Mouse (Mus musculus) urinary bladder, postnatal 36 days (tissue): ENCODE measurements around the gene Vsx2.
"Not testable (repeated sequence)": the region's sequence is repeated elsewhere in the genome, so short reads cannot be mapped to it uniquely, and the experiment has no call there.

ENCODE experiments used
- DNase-seq, 2 experiments: peaks; one replicate each; pipeline ENCODE4 v3.0.0; 2022; ENCODE audit warnings: low spot score in 2 of 2, mixed read lengths in 1 of 2

The Vsx2 gene

DNA sequence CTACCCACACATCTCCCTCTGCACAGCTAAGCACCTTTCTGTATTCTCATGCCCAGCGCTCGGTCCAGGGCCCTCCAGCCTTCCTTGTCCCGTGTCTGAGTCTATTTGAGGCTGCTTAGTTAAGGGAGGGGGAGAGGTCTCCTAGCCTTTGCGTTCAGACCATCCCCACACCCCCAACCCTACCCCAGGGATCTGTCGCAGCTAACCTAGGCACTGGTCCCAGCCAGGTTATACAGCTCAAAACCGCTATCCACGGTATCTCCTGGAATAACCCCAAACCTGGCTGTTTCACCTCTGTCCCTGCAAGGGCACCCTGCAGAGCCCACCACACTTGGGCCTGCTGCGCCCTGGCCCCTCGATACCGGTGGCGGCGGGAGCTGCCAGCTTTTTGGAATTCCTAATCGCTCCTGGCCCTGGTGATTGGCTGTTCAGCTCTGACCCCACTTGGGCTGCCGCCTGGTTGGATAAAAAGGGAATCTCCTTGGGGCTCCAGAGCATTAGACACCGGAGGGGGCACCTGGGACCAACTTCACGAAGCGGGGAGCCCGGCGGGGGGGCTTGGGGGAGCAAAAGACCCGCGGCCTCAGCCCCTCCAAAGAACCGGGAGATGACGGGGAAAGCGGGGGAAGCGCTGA lies at the start of gene Vsx2:
TSS of gene Vsx2 (plus strand) at position 427 of the 635 bp plus-strand sequence.
- DNase-seq: no peak

DNA sequence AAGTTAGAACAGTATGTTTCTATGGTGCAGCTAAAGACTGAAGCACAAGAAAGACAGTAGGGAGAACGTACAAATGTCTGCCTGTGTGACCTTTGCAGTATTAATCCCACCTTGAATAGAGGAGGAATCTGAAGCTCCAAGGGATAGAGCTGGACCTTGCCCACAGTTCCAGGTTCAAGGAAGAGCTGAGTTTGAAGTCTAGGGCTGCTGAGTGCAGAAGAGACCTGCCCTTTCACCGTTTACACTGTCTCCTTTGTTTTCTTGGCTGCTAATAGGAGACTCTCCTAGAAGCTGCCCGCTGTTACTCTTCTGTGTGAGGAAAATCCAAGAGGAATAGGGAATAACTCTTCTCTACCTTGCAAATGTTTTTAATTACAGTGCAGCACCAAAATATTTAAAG lies 45.8 kb upstream of the Vsx2 start:
- DNase-seq: no peak

DNA sequence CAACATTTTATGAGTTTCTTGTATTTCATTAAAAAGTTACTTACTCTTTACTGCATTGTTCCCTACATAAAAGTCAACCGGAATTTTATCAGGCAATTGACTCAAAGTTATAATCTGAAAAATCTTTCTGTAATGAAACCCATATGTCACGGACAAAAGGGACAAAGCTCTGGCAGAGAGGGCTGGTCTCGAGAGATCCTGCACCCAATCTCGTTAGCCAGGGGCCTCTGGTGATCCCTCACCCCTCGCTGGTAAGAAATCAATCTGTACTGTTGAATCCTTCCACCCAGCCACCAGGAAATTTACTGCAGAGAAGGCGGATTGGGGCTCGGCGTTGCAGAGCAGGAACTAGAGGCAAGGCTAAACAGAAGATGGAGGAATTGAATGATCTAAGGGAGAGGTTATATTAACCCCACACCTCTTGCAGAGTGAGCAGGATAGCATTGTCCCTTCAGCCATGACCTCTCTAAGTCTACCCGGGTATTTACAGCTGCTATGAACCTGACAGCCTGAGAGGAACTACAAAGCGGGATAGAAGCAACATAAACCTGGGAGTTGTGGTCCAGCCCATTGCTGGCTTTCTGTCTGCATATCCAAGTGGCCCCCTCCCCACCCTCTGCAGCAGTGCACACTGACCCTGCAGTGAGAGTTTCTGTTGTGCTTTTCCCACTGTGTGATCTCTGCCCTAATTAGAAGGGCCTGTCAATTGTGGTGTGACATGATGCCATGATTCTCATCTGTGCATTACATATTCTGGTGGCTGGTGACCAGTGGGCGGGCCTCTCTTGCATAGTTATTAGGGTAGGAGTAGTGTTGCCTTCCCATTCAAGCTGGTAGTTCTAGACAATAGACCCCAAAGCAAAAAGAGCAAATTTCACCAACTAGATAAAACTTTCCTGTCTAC lies 45.2 kb upstream of the Vsx2 start:
- no peak for DNase-seq

DNA sequence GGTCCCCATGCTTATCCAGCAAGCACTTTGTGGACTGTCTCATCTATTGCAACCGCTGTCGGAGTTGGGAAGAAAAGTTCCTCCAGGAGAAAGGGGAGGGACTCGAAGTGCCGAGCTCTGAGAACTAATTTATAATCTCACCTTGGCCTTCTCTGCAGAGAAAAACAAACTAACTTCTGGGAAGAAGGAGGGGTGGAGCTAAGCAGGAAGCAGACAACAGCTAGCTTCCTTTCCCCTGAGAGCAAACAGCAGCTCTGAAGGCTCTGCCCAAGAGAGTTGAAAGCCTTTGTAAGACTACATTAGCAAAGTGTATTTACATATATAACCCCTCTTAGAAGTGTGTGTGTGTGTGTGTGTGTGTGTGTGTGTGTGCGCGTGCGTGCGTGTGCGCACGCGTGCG lies 44.1 kb upstream of the Vsx2 start:
- no peak for DNase-seq

DNA sequence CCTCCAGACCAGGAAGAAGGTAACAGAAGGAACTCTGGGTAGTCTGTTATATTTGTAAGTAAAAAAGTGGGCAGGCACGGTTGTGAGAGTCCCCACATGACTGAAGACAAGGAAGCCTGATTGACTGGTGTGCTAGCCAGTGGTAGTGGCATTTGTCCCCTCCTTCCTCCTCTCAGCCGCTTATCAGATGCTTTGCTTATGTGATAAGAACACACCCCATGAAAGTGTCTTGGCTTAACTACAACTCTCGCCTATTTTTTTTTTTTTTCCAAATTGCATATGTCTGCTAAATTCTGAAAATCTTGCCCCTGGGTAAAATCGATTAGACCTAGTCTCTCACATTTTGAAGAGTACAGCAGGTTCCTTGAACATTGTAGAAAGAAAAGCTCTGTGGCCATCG lies 39.1 kb upstream of the Vsx2 start:
- DNase-seq: no peak

DNA sequence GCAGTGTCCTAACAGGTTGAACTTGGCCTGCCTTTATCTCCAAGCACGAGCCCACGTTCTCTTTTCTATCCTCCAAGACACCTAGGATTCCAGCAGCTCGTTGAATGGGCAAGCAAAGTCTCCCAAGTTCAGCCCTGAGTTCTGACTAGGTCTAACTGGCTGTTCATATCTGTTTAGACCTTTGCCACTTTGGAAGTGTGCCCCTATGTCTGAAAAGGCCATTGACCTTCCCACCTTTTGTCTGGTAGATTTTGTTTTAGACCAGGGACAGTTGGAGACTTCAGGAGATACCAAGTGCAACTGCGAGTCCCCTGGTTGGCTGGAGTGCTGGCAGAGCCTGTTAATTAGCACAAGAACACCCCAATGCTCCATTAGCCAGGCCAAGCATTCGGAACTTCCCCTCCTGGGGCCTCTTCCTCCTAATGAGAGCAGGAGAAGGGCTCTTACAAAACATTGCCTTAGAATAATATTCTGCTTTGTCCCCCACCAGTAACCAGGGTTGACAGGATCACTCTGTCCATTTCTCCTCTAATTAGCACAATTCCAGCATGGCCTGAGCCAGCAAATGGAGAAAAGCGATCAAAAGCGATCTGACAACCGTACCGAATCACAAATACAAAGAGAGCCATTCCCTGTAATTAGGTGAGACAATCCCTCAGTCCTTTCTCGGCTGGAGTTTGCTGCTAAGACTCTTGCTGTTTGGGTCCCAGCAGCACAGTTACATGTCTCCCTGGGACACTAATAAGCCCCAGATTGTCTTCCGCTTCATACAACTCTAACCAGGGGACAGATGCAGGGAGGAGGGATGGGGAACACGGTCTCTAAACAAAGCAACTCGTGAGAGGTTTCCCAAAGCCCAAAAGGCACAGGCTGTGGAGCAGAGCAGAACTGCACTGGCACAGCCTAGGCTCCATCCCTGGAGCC lies 37.4 kb upstream of the Vsx2 start:
- DNase-seq: no peak

DNA sequence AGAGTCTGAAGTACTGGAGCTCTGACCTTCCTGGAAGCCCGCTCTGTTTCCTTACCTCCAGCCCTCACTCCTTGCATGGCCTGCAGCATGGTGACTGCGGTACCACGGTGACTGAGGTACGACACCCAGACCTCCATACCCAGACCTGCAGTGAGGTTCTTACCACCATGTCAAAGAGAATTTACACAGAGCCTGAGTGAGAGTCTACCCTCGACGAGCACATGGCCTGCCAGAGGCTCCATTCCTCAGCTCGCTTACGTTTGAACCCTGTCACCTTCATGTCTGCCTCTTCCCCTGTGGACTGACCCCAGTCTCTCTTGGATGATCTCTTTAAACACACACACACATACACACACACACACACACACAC lies 36.7 kb upstream of the Vsx2 start:
- no peak for DNase-seq

DNA sequence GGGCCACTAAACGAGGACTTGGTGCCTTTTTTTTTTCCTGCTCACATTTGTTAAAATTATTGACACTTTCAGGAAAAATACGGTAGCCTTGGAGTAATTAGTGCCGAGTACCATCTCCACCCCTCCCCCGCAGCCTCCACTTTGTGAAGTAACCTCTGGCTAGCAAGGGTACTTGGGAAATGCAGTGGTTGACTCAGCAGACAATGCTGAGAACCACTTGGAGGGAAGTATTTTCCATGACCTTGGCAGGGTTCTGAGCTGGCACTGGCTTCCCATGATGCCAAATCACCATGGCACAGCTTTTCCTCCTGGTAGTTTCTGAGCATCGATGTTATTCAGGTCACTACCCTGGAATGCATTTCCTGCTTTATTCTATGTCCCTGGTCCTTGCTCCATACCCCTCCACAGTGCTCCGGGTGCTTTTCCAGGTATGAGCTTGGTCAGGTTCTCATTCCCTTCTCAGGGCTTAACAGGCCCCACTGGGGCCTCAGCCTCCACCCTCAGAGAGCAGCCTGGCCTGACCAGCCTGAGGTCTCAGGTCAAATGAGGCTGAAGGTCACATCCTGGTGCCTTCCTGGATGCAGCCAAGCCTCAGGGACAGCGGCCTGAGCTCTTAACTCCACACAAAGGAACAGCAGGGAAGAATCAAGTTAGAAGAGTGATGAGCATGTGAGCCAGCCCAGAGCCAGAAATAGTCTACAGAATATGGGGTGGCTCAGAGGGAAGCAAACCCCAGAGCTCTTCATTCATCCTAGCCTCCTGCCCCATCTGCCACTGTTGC lies 35.7 kb upstream of the Vsx2 start:
- no peak for DNase-seq

DNA sequence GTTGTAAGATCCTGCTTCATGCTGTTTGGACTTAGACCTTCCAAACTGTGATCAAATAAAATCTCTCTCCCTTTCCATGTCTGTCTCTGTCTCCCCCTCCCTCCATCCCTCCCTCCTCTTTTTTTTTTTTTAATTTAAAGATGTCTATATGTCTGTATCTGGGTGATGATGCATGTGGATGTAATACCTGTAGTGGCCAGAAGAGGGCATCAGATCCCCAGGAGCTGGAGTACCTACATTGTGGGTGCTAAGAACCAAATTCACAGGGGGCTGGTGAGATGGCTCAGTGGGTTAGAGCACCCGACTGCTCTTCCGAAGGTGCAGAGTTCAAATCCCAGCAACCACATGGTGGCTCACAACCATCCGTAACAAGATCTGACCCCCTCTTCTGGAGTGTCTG lies 30.0 kb upstream of the Vsx2 start:
- DNase-seq: not testable (repeated sequence)

DNA sequence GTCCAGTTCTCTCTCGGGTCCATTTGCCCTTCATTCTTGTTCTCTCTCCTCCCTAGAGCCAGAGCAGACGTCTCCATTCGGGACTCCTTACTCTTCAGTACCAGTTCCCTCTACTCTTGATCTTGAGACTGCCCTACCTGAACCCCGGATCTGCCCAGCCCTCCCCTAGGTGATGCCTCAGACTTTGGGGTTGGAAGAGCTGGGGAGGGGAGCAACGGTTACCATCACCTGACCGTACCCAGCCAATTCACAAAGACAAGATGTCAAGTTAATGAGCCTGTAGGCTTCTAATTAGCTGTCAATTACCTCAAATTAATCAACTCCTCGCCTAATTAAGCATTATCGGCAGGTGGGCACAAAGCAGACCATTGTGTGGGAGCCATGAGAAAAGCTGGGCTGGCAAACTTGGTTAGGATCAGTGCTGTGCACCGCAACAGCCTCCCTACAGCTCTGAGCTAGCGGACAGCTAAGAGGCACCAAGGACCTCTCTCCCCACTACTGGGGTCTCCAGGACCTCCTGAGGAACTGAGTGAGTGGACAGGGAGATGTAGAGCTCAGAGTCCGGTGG lies 28.1 kb upstream of the Vsx2 start:
- no peak for DNase-seq

DNA sequence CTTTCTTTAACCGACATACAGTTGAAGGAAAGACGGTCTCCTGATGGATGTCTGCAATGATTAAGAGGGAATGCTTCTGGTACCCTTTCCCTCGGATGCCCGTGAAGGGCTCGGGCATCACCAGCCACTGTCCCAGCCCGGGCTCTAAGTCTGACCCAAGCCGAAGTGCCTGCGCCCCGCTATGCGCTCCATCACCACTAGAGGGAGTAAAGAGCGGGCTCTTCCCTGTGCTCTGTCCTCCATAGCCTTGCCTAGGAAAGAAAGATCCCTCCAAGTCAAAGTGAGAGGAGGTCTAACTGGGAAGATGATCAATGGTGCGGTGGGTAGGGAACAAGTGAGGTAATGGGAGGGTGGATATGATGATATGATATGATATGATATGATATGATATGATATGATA lies 23.5 kb upstream of the Vsx2 start:
- DNase-seq: peak; percentile 43 to 47

DNA sequence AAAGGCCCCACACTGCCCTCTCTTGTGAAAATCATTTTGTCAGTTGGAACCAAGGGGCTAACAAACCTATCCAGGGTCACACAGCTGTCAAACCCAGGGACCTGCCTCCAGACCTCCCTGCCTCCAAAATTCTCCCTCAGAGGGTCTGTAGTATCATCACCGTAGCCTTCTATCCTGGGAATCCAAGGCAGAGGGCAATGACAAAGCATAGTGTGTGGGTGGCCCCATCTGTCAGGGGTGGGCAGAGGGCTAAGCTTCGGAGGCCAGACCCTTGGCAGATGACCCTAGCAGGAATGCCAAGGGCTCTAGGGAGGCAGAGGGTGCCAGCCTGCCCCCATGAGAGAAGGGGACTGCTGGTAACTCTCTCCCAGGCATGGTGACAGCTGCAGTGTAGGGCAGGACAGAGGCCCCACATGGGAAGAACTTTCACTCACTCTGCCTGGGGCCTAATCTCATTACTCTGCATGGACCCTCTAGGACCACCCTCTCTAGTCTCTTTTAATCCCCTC lies 22.9 kb upstream of the Vsx2 start:
- no peak for DNase-seq

DNA sequence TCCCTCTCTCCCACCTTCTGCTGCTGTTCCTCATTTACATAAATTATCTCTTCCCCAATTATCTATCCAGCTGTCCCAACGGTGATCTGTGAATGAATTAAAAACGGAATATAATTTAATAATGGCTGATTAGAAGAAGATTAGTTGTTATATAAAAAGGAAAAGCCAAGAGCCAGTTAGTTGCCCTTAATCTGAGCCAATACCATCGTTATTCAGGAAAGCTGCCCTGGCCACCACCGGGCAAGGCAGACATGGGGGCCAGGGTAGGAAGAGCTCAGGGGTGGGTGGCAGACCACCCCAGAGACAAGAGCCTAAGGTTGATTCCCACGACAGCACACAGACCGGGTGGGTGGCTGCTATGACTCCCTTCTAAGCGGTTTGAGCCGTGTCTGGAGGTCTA lies 21.3 kb upstream of the Vsx2 start:
- DNase-seq: no peak

DNA sequence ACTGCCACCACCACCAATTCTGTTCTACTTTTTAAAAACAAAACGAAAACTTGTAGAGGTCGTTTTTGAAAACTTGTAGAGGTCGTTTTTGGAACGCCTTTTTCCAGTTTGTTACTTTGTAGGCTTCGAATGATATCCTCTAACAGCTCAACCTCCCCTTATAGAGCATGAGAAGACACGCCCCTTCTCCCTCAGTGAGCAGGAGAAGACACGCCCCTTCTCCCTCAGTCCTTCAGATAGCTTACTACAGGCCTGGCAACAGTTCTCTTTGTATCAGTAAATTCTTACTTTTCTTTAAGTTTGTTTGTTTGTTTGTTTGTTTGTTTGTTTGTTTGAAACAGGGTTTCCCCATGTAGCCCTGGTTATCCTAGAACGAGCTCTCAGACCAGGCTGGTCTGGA lies 14.3 kb upstream of the Vsx2 start:
- no peak for DNase-seq

DNA sequence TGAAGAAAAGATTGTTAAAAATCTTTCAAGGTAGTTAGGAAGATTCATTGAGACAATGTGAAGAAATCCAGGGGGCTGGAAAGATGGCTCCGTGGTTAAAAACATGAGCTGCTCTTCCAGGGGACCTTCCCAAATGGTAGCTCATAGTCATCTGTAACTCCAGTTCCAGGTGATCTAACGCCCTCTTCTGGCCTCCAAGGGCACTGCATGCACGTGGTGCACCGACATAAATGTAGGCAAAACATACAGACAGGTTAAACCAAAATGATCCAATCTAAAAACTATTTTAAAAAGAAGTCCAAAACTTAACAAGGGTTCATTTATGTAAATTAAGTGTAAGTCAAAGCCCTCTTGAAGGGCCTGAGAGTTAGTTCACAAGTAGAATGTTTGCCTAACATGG lies 7.0 kb upstream of the Vsx2 start:
- no peak for DNase-seq

DNA sequence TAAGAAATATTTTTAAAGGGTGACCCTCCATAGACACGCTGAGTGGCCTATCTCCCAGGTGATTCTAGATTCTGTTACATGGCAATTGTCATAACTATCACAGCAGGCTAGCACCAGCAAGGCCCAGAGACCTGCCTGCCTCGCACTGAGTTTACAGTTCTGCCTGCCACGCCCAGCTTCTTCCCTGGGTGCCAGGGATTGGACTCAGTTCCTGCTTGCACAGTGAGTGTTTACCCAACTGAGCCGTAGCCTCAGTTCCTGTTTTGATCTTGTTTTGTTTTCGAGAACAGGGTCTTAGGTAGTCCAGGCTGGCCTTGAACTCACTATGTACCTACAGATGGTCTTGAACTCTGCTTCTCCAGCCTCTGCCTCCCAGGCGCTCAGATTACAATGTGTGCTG lies 2.0 kb upstream of the Vsx2 start:
- DNase-seq: no peak

DNA sequence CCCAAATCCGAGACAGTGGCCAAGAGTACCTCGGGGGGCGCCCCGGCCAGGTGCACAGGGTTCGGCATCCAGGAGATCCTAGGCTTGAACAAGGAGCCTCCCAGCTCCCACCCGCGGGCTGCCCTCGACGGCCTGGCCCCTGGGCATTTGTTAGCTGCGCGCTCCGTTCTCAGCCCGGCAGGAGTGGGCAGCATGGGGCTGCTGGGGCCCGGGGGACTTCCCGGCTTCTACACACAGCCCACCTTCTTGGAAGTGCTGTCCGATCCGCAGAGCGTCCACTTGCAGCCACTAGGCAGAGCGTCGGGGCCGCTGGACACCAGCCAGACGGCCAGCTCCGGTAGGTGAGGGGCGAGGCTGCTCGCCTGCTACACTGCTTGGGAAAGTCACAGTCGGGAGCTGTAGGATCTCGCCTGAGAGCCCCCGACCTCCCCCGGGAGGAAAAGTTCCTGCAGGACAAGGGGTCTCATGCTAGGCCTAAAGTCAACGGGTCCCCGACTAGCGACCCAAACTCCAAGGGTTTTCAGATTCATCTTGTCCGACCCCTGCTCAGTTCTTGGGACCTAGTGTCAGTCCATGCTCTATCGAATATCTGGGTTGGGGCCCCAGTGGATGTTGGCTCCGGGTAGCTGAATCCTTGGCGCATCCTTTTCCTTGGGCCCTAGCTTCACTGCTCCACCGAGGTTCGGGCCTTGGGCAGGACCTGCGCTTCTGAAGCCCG lies 573 bp downstream of the Vsx2 start:
- DNase-seq: no peak

DNA sequence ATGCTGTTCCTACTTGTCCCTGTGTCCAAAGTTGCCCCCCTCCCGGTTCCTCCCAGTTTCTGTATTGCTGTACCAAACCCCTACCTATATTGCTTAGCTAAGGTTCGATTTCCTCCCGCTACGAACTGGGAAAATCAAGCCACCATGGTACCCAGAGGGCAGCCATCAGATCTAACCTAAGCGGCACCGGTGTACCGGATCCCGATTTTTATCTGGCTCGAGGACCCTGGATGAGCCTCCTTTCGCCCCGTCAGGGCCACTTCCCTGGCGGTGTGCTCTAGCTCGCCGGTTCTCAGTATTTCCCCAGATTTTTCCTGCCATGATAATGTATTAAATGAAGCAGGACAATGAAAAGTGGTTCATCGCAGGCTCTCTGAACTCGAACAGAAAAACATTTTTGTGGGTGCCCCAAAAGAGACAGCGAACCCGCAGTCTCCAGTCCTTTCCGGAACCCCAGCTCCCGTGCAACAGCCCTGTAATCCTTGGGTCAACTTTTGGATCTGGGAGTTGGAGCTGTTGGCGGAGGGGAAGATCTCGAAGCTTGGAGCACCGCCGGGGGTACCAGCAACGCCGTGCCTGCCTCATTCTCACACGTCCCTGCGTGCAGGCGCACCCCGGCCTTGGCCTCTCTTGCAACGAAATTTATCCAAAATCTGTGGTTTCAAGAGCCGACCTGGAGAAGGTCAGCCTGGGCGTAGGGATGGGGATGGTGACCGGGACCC lies 1.3 kb downstream of the Vsx2 start:
- DNase-seq: no peak

DNA sequence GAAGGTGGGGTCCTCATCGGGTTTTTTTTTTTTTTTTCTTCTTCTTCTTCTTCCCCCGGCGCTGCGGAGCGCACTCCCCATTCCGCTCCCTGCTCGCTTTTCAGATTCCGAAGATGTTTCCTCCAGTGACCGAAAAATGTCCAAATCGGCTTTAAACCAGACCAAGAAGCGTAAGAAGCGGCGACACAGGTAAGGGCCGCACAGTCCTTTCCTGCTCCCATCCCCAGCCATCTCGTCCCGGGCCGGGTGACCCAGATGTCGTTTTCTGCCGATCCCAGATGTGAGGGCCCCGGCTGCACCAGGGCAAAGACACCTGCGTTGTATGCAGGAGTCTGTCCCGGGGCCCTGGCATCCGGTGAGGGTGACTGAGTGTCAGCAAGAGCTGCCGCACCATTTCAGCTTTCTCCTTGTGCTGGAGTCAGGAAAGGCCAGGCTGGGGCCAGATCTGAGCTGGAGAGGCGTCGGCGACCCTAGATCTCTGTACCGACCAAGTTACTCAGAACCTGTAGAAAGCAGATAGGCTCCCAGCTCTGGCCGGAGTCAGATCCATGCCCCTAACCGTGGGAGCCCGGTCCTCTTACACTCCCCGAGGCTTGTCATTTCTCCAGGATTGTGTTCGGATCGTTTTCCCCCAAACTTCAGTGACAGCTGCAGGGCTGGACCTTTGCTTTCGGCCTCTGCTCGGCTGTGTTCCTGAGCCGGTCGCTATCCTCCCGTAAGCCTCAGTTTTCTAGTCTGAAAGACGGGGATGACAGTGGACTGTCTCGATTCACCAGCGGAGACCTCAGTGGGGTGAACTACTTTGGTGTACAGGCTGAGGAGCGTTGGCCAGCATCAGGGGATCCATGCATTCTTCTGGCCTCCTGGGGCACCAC lies 2.1 kb downstream of the Vsx2 start:
- DNase-seq: no peak
